Mouse (Mus musculus) kidney, adult 2 months (tissue): ENCODE results near the gene Adgre5. TPM values are rescaled to one million over a fixed set of nuclear protein-coding genes. Genes with fewer than 3 reads are reported as not detected.
A peak's percentile ranks its signal among the peaks of the same experiment; 100 is the strongest.

Source experiments
- DNase-seq: peaks from one replicate; pipeline ENCODE4 v3.0.0; 2021
- H3K27ac ChIP-seq: fragments of 200-500 bp; 2 replicates; pipeline ENCODE4 v1.5.1; 2012; ENCODE audit warnings: low read depth, low read length, control low read depth, inconsistent platforms; ENCODE audit not compliant: insufficient read depth
- H3K27me3 ChIP-seq: fragments of 200-500 bp; replicated peaks from 2 replicates; pipeline ENCODE4 v1.6.1; 2012; ENCODE audit warnings: mild to moderate bottlenecking, moderate library complexity, low read length, inconsistent platforms; ENCODE audit not compliant: control insufficient read depth, insufficient read depth
- H3K36me3 ChIP-seq: fragments of 200-500 bp; 2 replicates; pipeline ENCODE4 v1.6.1; 2012; ENCODE audit warnings: mild to moderate bottlenecking, moderate library complexity, low read length, inconsistent platforms; ENCODE audit not compliant: control insufficient read depth, insufficient read depth
- H3K4me1 ChIP-seq: fragments of 200-500 bp; 2 replicates; pipeline ENCODE4 v1.6.1; 2011; ENCODE audit warnings: low read length; ENCODE audit not compliant: control insufficient read depth, insufficient read depth
- H3K4me3 ChIP-seq: fragments of 200-500 bp; 2 replicates; pipeline ENCODE4 v1.5.1; 2011; ENCODE audit warnings: mild to moderate bottlenecking, low read depth, low read length, control low read depth; ENCODE audit not compliant: insufficient read depth
- CTCF ChIP-seq: fragments of 200-500 bp; conservative IDR thresholded peaks from 2 replicates; pipeline ENCODE4 v1.5.1; 2011; ENCODE audit warnings: low read depth, mild to moderate bottlenecking, control low read depth, low read length, moderate library complexity, mixed read lengths; ENCODE audit not compliant: insufficient read depth, insufficient read length
- POLR2A ChIP-seq: fragments of 200-500 bp; IDR thresholded peaks from one replicate; pipeline ENCODE4 v1.6.1; 2011; ENCODE audit warnings: low read depth, low read length, control low read depth
- WGBS: fragments of 180-500 bp; shearing (Covaris S2); methylation state at CpG from one replicate; pipeline ENCODE4 v1.1.7; 2018; 5-methylcytosine and 5-hydroxymethylcytosine counted together
- polyA plus RNA-seq: library from polyadenylated mRNA; depleted of rRNA; stranded (reverse); fragments of >200 nt; gene quantifications from 2 replicates; pipeline ENCODE4 v1.2.3, GENCODE M21; 2012

The Adgre5 gene
- polyA plus RNA-seq, 1 experiment, result 45.1 TPM

GRCm38 (mm10) chr8:83729009-83729807, 11.9 kb downstream of the Adgre5 start:
- Histone ChIP-seq H3K4me1 (no peaks in the 10 kb centered on the region), H3K27ac (no peak overlapping the region), H3K27me3 (no peaks in the 10 kb centered on the region), H3K36me3 (no peaks in the 10 kb centered on the region), H3K4me3 (no peak overlapping the region)
- peak; percentile 53 for DNase-seq
- 80% methylated on average over 11 of the region's 11 CpGs for WGBS
- TF ChIP-seq POLR2A (no peak), CTCF (peak; percentile 64)

GRCm38 (mm10) chr8:83725521-83726102, 15.5 kb downstream of the Adgre5 start:
- Histone ChIP-seq H3K27me3 (no peaks in the 10 kb centered on the region), H3K4me3 (no peak overlapping the region), H3K4me1 (no peaks in the 10 kb centered on the region), H3K27ac (no peak overlapping the region), H3K36me3 (no peaks in the 10 kb centered on the region; the same call in 1 of the 2 replicates)
- no peak for TF ChIP-seq CTCF
- TF ChIP-seq POLR2A, result no peak
- DNase-seq, result no peak
- 88% methylated on average over 8 of the region's 8 CpGs for WGBS

GRCm38 (mm10) chr8:83724697-83725482, 16.2 kb downstream of the Adgre5 start:
- Histone ChIP-seq H3K36me3 (no peaks in the 10 kb centered on the region; the same call in 1 of the 2 replicates), H3K4me3 (no peak overlapping the region), H3K4me1 (no peaks in the 10 kb centered on the region), H3K27ac (no peak overlapping the region), H3K27me3 (no peaks in the 10 kb centered on the region)
- DNase-seq, result peak; percentile 82
- no peak for TF ChIP-seq POLR2A
- peak; percentile 84 for TF ChIP-seq CTCF
- 39% methylated on average over 15 of the region's 15 CpGs for WGBS

- WGBS, result 73% methylated on average over 11 of the region's 11 CpGs
- H3K36me3 ChIP-seq, result no peaks in the 10 kb centered on the region; the same call in 1 of the 2 replicates
Measured at GRCm38 (mm10) chr8:83723447-83724083, 17.6 kb downstream of the Adgre5 start.

GRCm38 (mm10) chr8:83722631-83723030, 18.5 kb downstream of the Adgre5 start:
- Histone ChIP-seq H3K4me1 (no peaks in the 10 kb centered on the region), H3K4me3 (no peak overlapping the region), H3K27ac (no peak overlapping the region), H3K27me3 (no peaks in the 10 kb centered on the region), H3K36me3 (no peaks in the 10 kb centered on the region; the same call in 1 of the 2 replicates)
- DNase-seq, result no peak
- 89% methylated on average over 12 of the region's 12 CpGs for WGBS
- TF ChIP-seq CTCF, result no peak
- TF ChIP-seq POLR2A, result no peak

More at GRCm38 (mm10) chr8:83723447-83724083, 17.6 kb downstream of the Adgre5 start:
- H3K4me1 ChIP-seq, result no peaks in the 10 kb centered on the region
- no peak for TF ChIP-seq POLR2A
- no peak for TF ChIP-seq CTCF
- no peak overlapping the region for H3K4me3 ChIP-seq
- no peak overlapping the region for H3K27ac ChIP-seq
- no peaks in the 10 kb centered on the region for H3K27me3 ChIP-seq
- DNase-seq, result no peak

- Histone ChIP-seq H3K4me1 (peaks cover 4% of the 10 kb centered on the region; the same call in 1 of the 2 replicates), H3K4me3 (no peak overlapping the region), H3K27ac (peak overlapping the region; percentile 24; the same call in 1 of the 2 replicates), H3K27me3 (no peaks in the 10 kb centered on the region), H3K36me3 (no peaks in the 10 kb centered on the region; the same call in 1 of the 2 replicates)
- 71% methylated on average over 25 of the region's 25 CpGs for WGBS
- no peak for TF ChIP-seq CTCF
- no peak for TF ChIP-seq POLR2A
- peak; percentile 92 for DNase-seq
Measured at GRCm38 (mm10) chr8:83721405-83722025, 19.6 kb downstream of the Adgre5 start.
